Mouse (Mus musculus) hindbrain, embryonic 12.5 days (tissue): ENCODE results near the gene Hist1h1d. TPM values are rescaled to one million over a fixed set of nuclear protein-coding genes. Genes with fewer than 3 reads are reported as not detected.

Experiments used
- ATAC-seq: fragments of 200-750 bp; cut with Nextera tagmentation; 2 replicates; pipeline ENCODE4 v1.8.0; 2017; ENCODE audit warnings: moderate TSS enrichment; ENCODE audit not compliant: low FRiP score
- H3K27ac ChIP-seq: fragments of 300-500 bp; sonication (generic); 2 replicates; pipeline ENCODE4 v1.5.1; 2016; ENCODE audit warnings: mild to moderate bottlenecking
- H3K27me3 ChIP-seq: fragments of 300-500 bp; sonication (generic); 2 replicates; pipeline ENCODE4 v1.6.1; 2016; ENCODE audit warnings: mild to moderate bottlenecking
- H3K36me3 ChIP-seq: fragments of 300-500 bp; sonication (generic); 2 replicates; pipeline ENCODE4 v1.6.1; 2016; ENCODE audit warnings: mild to moderate bottlenecking
- H3K4me1 ChIP-seq: fragments of 300-500 bp; sonication (generic); 2 replicates; pipeline ENCODE4 v1.6.1; 2016
- H3K4me2 ChIP-seq: fragments of 300-500 bp; sonication (generic); replicated peaks from 2 replicates; pipeline ENCODE4 v1.6.1; 2016; ENCODE audit warnings: mild to moderate bottlenecking
- H3K4me3 ChIP-seq: fragments of 300-500 bp; sonication (generic); 2 replicates; pipeline ENCODE4 v1.5.1; 2016; ENCODE audit warnings: mild to moderate bottlenecking
- H3K9ac ChIP-seq: fragments of 300-500 bp; sonication (generic); 2 replicates; pipeline ENCODE4 v1.6.1; 2016; ENCODE audit warnings: mild to moderate bottlenecking, moderate library complexity
- H3K9me3 ChIP-seq: fragments of 300-500 bp; sonication (generic); replicated peaks from 2 replicates; pipeline ENCODE4 v1.6.1; 2016; ENCODE audit warnings: mild to moderate bottlenecking
- WGBS: fragments of 180-500 bp; shearing (Covaris S2); methylation state at CpG from one replicate; pipeline ENCODE4 v1.1.7; 2016; 5-methylcytosine and 5-hydroxymethylcytosine counted together
- microRNA-seq: library from miRNA; unstranded; fragments of <30 nt; microRNA quantifications from one replicate; pipeline ENCODE4, GENCODE M21; 2017
- polyA plus RNA-seq: library from polyadenylated mRNA; unstranded; fragments of >200 nt; fragmentation: Nextera tagmentation; extraction: Ambion mirVana; gene quantifications from 2 replicates; pipeline ENCODE4 v1.2.1, GENCODE M21; 2016

The Hist1h1d gene
- polyA plus RNA-seq, 1 experiment from 2014 or later: 0.39 TPM

- no peaks in the 10 kb centered on the region for H3K4me1 ChIP-seq
- H3K4me3 ChIP-seq: no peak overlapping the region
- H3K27me3 ChIP-seq: no peaks in the 10 kb centered on the region
- no peaks in the 10 kb centered on the region for H3K9me3 ChIP-seq
- no peak for ATAC-seq
- no peak overlapping the region for H3K9ac ChIP-seq
- 82% methylated on average over 5 of the region's 5 CpGs for WGBS
- no peaks in the 10 kb centered on the region for H3K36me3 ChIP-seq
- H3K27ac ChIP-seq: no peak overlapping the region
- no peak overlapping the region for H3K4me2 ChIP-seq
Measured at GRCm38 (mm10) chr13:23593051-23593770, 40.1 kb downstream of the Hist1h1d start.

DNA sequence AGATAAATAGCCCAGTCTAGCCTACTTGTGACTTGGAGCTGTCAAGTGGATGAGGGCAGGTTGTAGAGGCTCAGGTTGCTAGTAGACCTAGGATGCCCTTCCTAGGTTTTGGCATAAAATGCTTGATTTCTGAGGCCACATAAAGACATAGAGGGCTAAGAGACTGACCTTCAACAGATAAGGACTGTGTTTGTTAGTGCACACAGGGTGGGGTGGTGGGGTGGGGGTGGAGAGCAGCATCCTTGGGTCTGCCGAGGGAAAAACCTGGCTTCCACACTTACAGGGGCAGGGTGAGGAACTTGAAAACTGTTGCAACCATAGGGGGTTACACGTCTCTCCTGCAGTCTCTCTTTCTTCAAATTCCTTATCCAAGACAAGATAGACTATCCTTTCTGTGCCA is 42.1 kb downstream of the Hist1h1d start:
- Histone ChIP-seq H3K4me1 (no peaks in the 10 kb centered on the region), H3K27me3 (no peaks in the 10 kb centered on the region)

GRCm38 (mm10) chr13:23595622-23596372 is 42.7 kb downstream of the Hist1h1d start:
- no peaks in the 10 kb centered on the region for H3K9me3 ChIP-seq
- H3K4me3 ChIP-seq: no peak overlapping the region
- no peak overlapping the region for H3K9ac ChIP-seq
- H3K36me3 ChIP-seq: no peaks in the 10 kb centered on the region
- H3K4me2 ChIP-seq: no peak overlapping the region
- H3K4me1 ChIP-seq: no peaks in the 10 kb centered on the region
- H3K27me3 ChIP-seq: no peaks in the 10 kb centered on the region
- no peak for ATAC-seq
- H3K27ac ChIP-seq: no peak overlapping the region
- 89% methylated on average over 7 of the region's 7 CpGs for WGBS

More for the DNA sequence above, 42.1 kb downstream of the Hist1h1d start:
- no peak overlapping the region for H3K4me2 ChIP-seq
- no peaks in the 10 kb centered on the region for H3K36me3 ChIP-seq
- H3K9me3 ChIP-seq: no peaks in the 10 kb centered on the region
- H3K4me3 ChIP-seq: no peak overlapping the region
- no peak overlapping the region for H3K9ac ChIP-seq
- no peak for ATAC-seq
- 77% methylated on average over 2 of the region's 2 CpGs for WGBS
- H3K27ac ChIP-seq: no peak overlapping the region

DNA sequence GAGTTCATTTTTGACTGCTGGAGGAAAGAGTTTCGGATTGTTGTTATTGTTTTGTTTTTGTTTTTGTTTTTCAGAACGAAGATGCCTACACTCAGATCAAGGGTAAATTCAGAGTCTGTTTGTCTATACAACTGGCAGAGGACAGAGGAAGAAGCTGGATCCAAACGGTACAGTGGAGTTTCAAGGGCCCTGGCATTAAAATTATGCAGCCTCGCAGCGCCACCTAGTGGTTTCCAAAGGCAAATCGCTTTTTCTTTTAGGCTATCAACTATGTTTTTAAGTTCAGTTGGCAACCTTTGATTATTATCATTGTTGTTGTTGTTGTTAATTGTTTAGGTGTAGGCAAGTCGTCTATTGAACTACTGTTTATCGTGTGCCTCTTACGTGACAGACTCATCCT is 44.9 kb downstream of the Hist1h1d start:
- Histone ChIP-seq H3K4me3 (no peak overlapping the region), H3K36me3 (no peaks in the 10 kb centered on the region), H3K27me3 (no peaks in the 10 kb centered on the region), H3K4me1 (no peaks in the 10 kb centered on the region), H3K9me3 (no peaks in the 10 kb centered on the region), H3K9ac (no peak overlapping the region), H3K27ac (no peak overlapping the region), H3K4me2 (no peak overlapping the region)
- 8% methylated on average over 9 of the region's 9 CpGs for WGBS
- ATAC-seq: no peak

- WGBS: 81% methylated on average over 7 of the region's 7 CpGs
Measured at GRCm38 (mm10) chr13:23603182-23603699, 50.2 kb downstream of the Hist1h1d start.

DNA sequence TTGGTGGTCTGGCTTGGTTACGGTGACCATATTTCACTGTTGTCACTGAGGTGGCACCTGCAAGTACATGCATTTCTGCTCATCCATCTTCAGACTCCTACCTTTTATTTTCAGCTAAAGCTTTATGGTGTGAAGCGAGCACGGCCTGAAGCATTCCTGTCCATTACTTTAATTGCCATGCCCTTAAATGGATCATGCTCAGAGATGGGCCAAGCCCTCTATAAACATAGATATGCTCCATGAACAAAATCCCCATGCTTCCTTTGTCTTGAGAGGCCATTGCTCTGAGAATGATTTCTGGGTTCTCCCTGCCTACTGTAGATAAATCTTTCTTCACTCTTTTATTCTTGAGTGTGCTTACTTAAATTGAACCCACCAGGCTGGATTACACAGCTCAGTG is 51.4 kb downstream of the Hist1h1d start:
- Histone ChIP-seq H3K36me3 (no peaks in the 10 kb centered on the region), H3K4me1 (no peaks in the 10 kb centered on the region), H3K27ac (no peak overlapping the region), H3K27me3 (no peaks in the 10 kb centered on the region), H3K4me3 (no peak overlapping the region), H3K9me3 (no peaks in the 10 kb centered on the region), H3K9ac (no peak overlapping the region), H3K4me2 (no peak overlapping the region)
- WGBS: 100% methylated on average over 3 of the region's 3 CpGs
- ATAC-seq: no peak

More at GRCm38 (mm10) chr13:23603182-23603699, 50.2 kb downstream of the Hist1h1d start:
- H3K36me3 ChIP-seq: no peaks in the 10 kb centered on the region
- H3K4me2 ChIP-seq: no peak overlapping the region
- H3K9me3 ChIP-seq: no peaks in the 10 kb centered on the region
- no peaks in the 10 kb centered on the region for H3K4me1 ChIP-seq
- no peaks in the 10 kb centered on the region for H3K27me3 ChIP-seq
- H3K9ac ChIP-seq: no peak overlapping the region
- no peak overlapping the region for H3K4me3 ChIP-seq
- no peak overlapping the region for H3K27ac ChIP-seq
- no peak for ATAC-seq

DNA sequence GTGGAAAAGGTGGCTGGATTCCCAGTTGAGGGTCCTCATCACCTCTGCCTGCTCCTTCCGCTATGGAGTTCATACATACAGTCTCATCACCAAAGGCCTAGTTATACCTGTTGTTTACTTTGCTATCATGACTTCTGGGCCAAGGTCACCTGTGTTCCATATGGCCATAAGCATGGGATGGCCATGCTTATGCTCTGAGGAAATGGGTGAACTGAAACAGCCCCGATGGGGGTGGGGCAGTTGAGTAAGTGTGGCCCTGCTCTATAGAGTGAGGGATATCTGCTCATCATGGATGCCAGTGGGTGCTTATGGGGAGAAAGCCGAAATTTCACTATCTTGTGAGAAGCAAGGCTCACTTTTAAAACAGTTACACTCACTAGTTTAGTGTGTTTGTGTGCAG is 52.0 kb downstream of the Hist1h1d start:
- 87% methylated on average over 3 of the region's 3 CpGs for WGBS
- Histone ChIP-seq H3K27me3 (no peaks in the 10 kb centered on the region), H3K27ac (no peak overlapping the region), H3K36me3 (no peaks in the 10 kb centered on the region), H3K4me1 (no peaks in the 10 kb centered on the region), H3K9ac (no peak overlapping the region), H3K4me3 (no peak overlapping the region), H3K9me3 (no peaks in the 10 kb centered on the region), H3K4me2 (no peak overlapping the region)
- ATAC-seq: no peak

DNA sequence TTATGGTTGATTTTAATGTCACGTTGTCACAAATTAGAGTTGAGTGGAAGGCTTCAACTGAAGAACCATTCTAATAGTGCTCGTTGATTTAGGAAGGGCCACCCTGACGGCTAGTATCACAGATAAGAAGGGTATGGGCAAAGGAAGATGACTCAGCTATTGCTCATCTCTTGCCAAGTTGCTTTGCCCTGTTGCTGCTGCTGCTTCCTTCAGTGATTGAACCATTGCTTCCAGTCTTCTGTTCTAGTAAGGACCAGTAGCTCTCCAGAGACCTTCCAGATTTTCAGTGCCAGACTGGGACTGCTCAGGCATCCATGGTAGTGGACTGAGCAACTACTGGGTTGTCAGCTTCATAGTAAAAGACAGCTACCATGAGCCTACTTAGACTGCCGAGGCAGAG is 56.1 kb downstream of the Hist1h1d start:
- 86% methylated on average over 4 of the region's 4 CpGs for WGBS
- no peaks in the 10 kb centered on the region for H3K4me1 ChIP-seq

GRCm38 (mm10) chr13:23609844-23610243 is 56.8 kb downstream of the Hist1h1d start:
- no peak overlapping the region for H3K4me3 ChIP-seq
- H3K36me3 ChIP-seq: no peaks in the 10 kb centered on the region
- no peaks in the 10 kb centered on the region for H3K27me3 ChIP-seq
- H3K9ac ChIP-seq: no peak overlapping the region
- ATAC-seq: no peak
- no peak overlapping the region for H3K4me2 ChIP-seq
- no peaks in the 10 kb centered on the region for H3K4me1 ChIP-seq
- no peak overlapping the region for H3K27ac ChIP-seq
- no peaks in the 10 kb centered on the region for H3K9me3 ChIP-seq

More for the DNA sequence above, 56.1 kb downstream of the Hist1h1d start:
- Histone ChIP-seq H3K4me2 (no peak overlapping the region), H3K36me3 (no peaks in the 10 kb centered on the region), H3K9ac (no peak overlapping the region), H3K27ac (no peak overlapping the region), H3K4me3 (no peak overlapping the region), H3K9me3 (no peaks in the 10 kb centered on the region), H3K27me3 (no peaks in the 10 kb centered on the region)
- no peak for ATAC-seq

Small RNA genes lying within 50 kb of the gene (microRNA-seq; reads per million reads assigned to microRNA genes)
- gene Gm44297 (not detected), gene Gm44359 (not detected), gene Gm44394 (not detected), gene n-TStga1 (0.81 reads per million)

Other genes with a start within 250 kb of the Hist1h1d start
- 58.9 and 63.2 TPM in 2 replicates for gene Zfp322a, start 184.1 kb upstream of the Hist1h1d start, polyA plus RNA-seq
- gene Abt1, start 129.4 kb upstream of the Hist1h1d start, polyA plus RNA-seq: 11.6 and 12.0 TPM in 2 replicates
- gene Btn1a1, start 87.4 kb upstream of the Hist1h1d start, polyA plus RNA-seq: 0.12 TPM in 1 of 2 replicates, not detected in the other
- gene Btn2a2, start 64.4 kb upstream of the Hist1h1d start, polyA plus RNA-seq: 0.34 and 0.43 TPM in 2 replicates
- 5.7 and 6.9 TPM in 2 replicates for gene Hist1h4h, start 22.2 kb upstream of the Hist1h1d start, polyA plus RNA-seq
- gene Hist1h2af, start 19.4 kb upstream of the Hist1h1d start, polyA plus RNA-seq: 5.2 TPM in 1 of 2 replicates, not detected in the other
- gene Hist1h3g, start 17.8 kb upstream of the Hist1h1d start, polyA plus RNA-seq: 2.2 and 4.4 TPM in 2 replicates
- 0.37 and 0.57 TPM in 2 replicates for gene Hist1h2bh, start 9.9 kb upstream of the Hist1h1d start, polyA plus RNA-seq
- 0.66 and 1.4 TPM in 2 replicates for gene Hist1h3f, start 9.2 kb upstream of the Hist1h1d start, polyA plus RNA-seq
- gene Hist1h4f, start 1.6 kb upstream of the Hist1h1d start, polyA plus RNA-seq: 1.4 TPM in 1 of 2 replicates, not detected in the other
- 4.4 and 5.6 TPM in 2 replicates for gene Hist1h3e, start 9.1 kb downstream of the Hist1h1d start, polyA plus RNA-seq
- 67.4 and 81.6 TPM in 2 replicates for gene Hist1h2ae, start 18.0 kb downstream of the Hist1h1d start, polyA plus RNA-seq
- gene Hist1h2bg, start 18.1 kb downstream of the Hist1h1d start, polyA plus RNA-seq: 4.8 and 7.1 TPM in 2 replicates
- gene Hist1h2bf, start 20.9 kb downstream of the Hist1h1d start, polyA plus RNA-seq: 4.4 and 7.2 TPM in 2 replicates
- 0.46 and 2.5 TPM in 2 replicates for gene Hist1h2ad, start 21.1 kb downstream of the Hist1h1d start, polyA plus RNA-seq
- gene Hist1h3d, start 22.5 kb downstream of the Hist1h1d start, polyA plus RNA-seq: 2.2 and 4.8 TPM in 2 replicates
- gene Hist1h4d, start 28.3 kb downstream of the Hist1h1d start, polyA plus RNA-seq: 66.9 and 82.3 TPM in 2 replicates
- 1.9 and 2.2 TPM in 2 replicates for gene Hist1h2be, start 67.9 kb downstream of the Hist1h1d start, polyA plus RNA-seq
- gene Hist1h1e, start 69.3 kb downstream of the Hist1h1d start, polyA plus RNA-seq: 17.0 and 18.8 TPM in 2 replicates
- 0.72 and 0.93 TPM in 2 replicates for gene Hist1h2ac, start 130.7 kb downstream of the Hist1h1d start, polyA plus RNA-seq
- 25.1 and 26.1 TPM in 2 replicates for gene Hist1h2bc, start 130.9 kb downstream of the Hist1h1d start, polyA plus RNA-seq
- gene Hist1h1t, start 142.6 kb downstream of the Hist1h1d start, polyA plus RNA-seq: not detected in 2 replicates
- gene Hist1h4c, start 145.2 kb downstream of the Hist1h1d start, polyA plus RNA-seq: 3.6 and 4.2 TPM in 2 replicates
- gene Hfe, start 157.6 kb downstream of the Hist1h1d start, polyA plus RNA-seq: 4.9 and 5.2 TPM in 2 replicates
- gene Hist1h1c, start 185.5 kb downstream of the Hist1h1d start, polyA plus RNA-seq: 15.0 and 15.4 TPM in 2 replicates
- gene Hist1h3c, start 192.3 kb downstream of the Hist1h1d start, polyA plus RNA-seq: 9.7 and 11.6 TPM in 2 replicates
- gene Hist1h2bb, start 193.5 kb downstream of the Hist1h1d start, polyA plus RNA-seq: 2.2 and 2.9 TPM in 2 replicates
- gene Hist1h2ab, start 197.9 kb downstream of the Hist1h1d start, polyA plus RNA-seq: 22.4 and 45.2 TPM in 2 replicates
- 4.5 and 11.1 TPM in 2 replicates for gene Hist1h3b, start 199.0 kb downstream of the Hist1h1d start, polyA plus RNA-seq
- 5.0 and 5.5 TPM in 2 replicates for gene Hist1h4b, start 203.8 kb downstream of the Hist1h1d start, polyA plus RNA-seq
- gene Hist1h4a, start 208.0 kb downstream of the Hist1h1d start, polyA plus RNA-seq: 0.72 TPM in 1 of 2 replicates, not detected in the other
- 3.3 and 6.1 TPM in 2 replicates for gene Hist1h3a, start 209.1 kb downstream of the Hist1h1d start, polyA plus RNA-seq
- gene Hist1h1a, start 210.4 kb downstream of the Hist1h1d start, polyA plus RNA-seq: 2.4 and 2.7 TPM in 2 replicates
- not detected in 2 replicates for gene Trim38, start 216.7 kb downstream of the Hist1h1d start, polyA plus RNA-seq